Mouse (Mus musculus): Measurements from ENCODE around the gene Rbpj. TPM values are rescaled to one million over a fixed set of nuclear protein-coding genes. Genes with fewer than 3 reads are reported as not detected.
"Not testable (repeated sequence)": the region's sequence is repeated elsewhere in the genome, so short reads cannot be mapped to it uniquely, and the experiment has no call there.

Gene Rbpj
- total RNA-seq, 2 experiments from 2014 or later, result 42.6 to 53.7 TPM

GRCm38 (mm10) chr5:53647358-53647757 is 181.4 kb downstream of the Rbpj start:
- ATAC-seq (replicated peaks; ENCODE audit: poor library complexity, severe bottlenecking), result no peak

- ATAC-seq (replicated peaks; ENCODE audit: poor library complexity, severe bottlenecking), result no peak
Observed at GRCm38 (mm10) chr5:53656596-53656995, 190.6 kb downstream of the Rbpj start.

DNA sequence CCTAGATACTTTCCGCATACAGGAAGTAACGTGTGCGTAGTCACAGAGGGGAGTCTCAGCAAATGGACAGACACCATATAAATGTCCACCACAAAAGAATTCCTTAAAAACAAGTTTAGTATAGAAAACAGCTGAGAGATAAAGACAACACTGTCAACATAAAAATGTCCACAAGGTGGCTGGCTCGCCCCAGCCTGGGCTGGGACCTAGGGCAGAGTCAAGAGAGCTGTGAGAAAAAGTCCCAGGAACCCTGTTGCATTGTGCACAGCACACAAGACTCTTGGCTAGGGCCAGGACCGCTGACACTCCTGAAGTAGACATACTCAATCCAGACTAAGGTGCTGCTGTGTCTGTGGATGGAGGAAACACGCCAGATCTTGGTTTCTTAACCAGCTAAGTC is 192.0 kb downstream of the Rbpj start:
- no peak for ATAC-seq (replicated peaks; ENCODE audit: poor library complexity, severe bottlenecking)

- ATAC-seq (replicated peaks; ENCODE audit: poor library complexity, severe bottlenecking), result peak; percentile 56
Observed at GRCm38 (mm10) chr5:53661508-53661907, 195.6 kb downstream of the Rbpj start.

GRCm38 (mm10) chr5:53662413-53662812 is 196.5 kb downstream of the Rbpj start:
- ATAC-seq (replicated peaks; ENCODE audit: poor library complexity, severe bottlenecking), result peak; percentile 75

DNA sequence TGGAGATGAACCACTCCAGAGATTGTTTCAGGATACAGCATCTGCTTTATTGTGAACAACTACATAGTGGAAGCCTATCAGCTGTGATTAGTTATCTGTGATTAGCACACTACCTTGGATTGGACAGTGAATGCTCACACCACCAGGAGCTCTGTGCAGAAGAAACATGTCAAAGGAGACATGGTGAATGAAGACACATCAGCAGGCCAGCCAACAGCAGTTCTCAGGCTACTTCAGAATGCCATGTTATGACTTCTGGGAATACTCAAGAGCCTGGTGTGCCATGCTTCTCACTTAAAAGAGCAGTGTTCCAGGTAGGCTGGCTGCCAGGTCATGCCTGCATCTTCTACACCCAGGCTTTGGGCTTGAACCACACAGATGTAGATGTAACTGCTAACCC is 197.7 kb downstream of the Rbpj start:
- ATAC-seq (replicated peaks; ENCODE audit: poor library complexity, severe bottlenecking), result no peak

GRCm38 (mm10) chr5:53668021-53668420 is 202.1 kb downstream of the Rbpj start:
- no peak for ATAC-seq (replicated peaks; ENCODE audit: poor library complexity, severe bottlenecking)

DNA sequence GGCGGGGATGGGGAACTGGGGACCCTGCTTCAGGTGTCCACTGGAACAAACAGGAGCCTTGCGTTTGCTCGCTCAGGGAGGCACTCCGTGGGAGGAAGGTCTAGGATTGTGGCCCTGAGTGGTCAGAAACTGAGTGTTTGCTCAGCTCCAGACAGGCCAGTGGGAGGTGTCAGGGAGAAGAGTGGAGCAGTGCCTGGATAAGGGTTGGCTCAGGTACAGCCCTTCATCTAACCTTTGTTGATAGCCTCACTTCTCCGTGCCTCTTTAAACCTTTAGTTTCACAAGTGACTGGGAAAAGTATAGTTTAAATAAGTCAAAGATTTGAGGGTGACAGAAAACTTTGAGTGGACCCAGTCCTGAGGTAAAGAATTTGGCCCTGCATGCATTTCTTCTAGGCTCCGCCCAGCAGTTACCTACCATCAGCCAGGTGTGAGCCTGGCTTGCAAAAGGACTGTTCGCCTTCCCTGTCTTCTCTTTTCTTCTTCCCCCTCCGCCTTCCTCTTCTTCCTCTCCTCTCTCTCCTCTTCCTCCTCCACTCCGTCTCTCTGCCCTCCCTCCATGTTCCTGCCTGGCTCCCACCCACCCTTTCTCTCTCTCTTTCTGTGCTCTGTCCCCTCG is 204.5 kb downstream of the Rbpj start:
- ATAC-seq (replicated peaks; ENCODE audit: poor library complexity, severe bottlenecking), result no peak

GRCm38 (mm10) chr5:53671507-53671906 is 205.6 kb downstream of the Rbpj start:
- ATAC-seq (replicated peaks; ENCODE audit: poor library complexity, severe bottlenecking), result no peak

DNA sequence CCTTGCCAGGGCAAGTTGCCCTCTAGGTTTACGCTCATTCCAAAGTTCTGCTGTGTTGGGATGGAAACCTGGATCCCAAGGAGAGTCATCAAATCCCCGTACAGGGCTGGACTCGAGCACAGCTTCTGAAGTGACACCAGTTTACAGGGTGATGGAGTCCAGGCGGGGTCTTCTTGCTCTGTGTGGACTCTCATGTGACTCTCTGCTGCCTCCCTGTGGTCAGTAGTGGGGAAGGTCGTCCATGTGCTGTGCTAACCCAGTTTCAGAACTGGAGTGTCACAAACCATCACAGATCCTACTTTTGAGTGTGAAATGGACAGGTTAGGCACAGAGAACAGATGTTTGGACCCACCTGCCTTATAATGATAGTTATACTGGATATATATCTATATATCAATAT is 206.4 kb downstream of the Rbpj start:
- peak; percentile 82 for ATAC-seq (replicated peaks; ENCODE audit: poor library complexity, severe bottlenecking)

GRCm38 (mm10) chr5:53673493-53674150 is 207.7 kb downstream of the Rbpj start:
- not testable (repeated sequence) for ATAC-seq (replicated peaks; ENCODE audit: poor library complexity, severe bottlenecking)

DNA sequence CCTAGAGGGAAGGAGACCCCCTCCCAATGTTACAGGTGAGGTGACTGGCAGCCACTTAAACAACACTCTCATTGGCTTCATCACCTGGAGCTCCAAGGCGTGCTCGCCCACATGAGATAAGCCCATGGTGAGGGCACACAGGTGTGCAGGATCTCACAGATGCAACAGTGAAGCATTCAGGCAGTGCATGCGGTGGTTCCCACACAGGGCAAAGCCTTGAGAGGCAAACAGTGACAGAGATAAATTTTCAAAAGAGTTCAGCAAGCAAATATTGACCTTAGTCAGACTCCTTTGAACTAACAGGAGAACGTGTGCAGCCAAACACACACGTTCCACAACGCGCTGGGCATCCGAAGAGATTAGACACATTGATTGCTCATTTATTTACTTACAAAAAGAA is 210.7 kb downstream of the Rbpj start:
- no peak for ATAC-seq (replicated peaks; ENCODE audit: poor library complexity, severe bottlenecking)

DNA sequence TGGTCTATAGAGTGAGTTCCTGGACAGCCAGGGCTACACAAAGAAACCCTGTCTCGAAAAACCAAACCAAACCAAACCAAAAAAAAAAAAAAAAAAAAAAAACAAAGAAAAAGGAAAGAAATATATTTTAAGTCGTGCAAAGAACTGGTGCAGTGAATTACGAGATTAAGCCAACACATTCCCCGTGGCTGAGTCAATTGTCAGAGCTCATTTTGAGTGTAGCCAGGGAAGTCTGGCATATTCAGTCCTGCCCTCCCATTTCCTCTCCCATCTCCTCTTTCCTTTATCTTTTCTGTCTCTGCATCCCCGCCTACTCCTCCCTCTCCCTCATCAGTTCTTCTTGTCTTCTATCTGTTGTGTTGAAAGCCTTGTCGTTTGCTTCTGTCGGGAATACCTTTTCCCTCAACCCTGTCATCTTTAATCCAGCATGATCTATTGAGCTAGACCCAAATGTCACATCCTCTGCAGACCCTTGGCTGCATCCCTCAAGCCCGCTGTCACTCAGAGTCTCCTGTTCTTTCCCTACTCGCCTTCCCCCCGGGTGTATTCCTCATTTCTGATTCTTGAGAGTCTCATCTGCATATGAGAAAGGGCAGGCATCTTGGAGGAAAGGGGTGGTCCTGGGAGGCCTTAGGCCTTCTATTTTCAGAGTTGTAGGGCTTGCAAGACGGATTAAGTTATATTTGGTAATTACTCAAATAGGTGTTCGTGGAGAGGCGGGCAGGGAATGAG is 212.2 kb downstream of the Rbpj start:
- ATAC-seq (replicated peaks; ENCODE audit: poor library complexity, severe bottlenecking), result no peak

DNA sequence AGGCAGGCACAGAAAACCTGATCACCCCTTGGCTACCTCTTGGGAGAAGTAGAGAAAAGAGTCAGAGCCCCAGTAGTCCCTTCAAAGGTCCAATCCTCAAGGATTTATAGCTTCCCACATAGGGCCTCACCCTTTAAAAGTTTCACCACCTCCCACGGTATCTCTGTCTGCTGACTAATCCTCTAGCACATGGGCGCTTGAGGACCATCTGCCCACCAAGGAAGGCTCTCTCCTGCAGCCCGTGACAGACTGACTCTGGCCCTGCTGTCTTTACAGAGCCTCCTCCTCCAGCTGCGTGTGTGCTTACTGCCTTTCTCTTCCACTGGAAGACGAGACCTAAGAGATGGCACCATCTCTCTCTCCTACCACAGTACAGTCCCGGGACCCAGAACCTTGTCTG is 213.7 kb downstream of the Rbpj start:
- ATAC-seq (replicated peaks; ENCODE audit: poor library complexity, severe bottlenecking), result no peak

- ATAC-seq (replicated peaks; ENCODE audit: poor library complexity, severe bottlenecking), result no peak
Observed at GRCm38 (mm10) chr5:53683916-53684315, 218.0 kb downstream of the Rbpj start.

DNA sequence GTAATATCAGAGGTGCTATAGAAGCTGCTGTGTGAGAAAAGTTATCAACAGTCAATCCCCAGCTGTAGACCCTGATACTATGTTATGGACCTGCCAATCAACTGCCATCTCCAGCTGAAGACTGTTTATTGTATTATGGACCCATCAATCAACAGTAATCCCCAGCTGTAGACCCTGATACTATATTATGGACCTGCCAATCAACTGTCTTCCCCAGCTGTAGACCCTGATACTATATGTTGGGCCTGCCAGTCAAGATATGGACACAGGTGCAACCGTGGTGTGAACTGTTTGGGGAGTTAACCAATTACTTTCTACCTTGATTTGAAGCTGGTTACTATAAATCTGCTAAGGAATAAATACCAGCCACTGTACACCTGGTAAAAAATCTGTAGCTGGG is 218.5 kb downstream of the Rbpj start:
- ATAC-seq (replicated peaks; ENCODE audit: poor library complexity, severe bottlenecking), result no peak

DNA sequence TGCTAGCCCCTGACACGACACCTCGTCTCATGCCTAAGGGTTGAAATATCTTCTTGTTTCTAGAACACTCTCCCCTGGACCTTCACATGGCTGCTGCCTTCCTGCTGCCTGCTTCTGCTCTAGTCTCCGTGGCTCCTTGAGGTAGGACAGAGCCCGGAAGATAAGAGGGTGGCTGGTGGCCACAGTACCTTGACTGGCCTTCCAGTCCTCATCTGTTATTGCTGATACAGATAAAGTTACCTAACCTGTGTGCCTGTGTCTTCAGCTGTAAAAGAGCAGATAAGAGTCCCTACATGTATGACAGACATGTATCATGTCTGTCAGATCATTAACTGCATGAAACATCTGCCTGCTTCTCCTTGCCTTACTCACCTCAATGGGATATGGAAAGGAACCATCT is 219.7 kb downstream of the Rbpj start:
- ATAC-seq (replicated peaks; ENCODE audit: poor library complexity, severe bottlenecking), result no peak

- no peak for ATAC-seq (replicated peaks; ENCODE audit: poor library complexity, severe bottlenecking)
Observed at GRCm38 (mm10) chr5:53686379-53686778, 220.4 kb downstream of the Rbpj start.

DNA sequence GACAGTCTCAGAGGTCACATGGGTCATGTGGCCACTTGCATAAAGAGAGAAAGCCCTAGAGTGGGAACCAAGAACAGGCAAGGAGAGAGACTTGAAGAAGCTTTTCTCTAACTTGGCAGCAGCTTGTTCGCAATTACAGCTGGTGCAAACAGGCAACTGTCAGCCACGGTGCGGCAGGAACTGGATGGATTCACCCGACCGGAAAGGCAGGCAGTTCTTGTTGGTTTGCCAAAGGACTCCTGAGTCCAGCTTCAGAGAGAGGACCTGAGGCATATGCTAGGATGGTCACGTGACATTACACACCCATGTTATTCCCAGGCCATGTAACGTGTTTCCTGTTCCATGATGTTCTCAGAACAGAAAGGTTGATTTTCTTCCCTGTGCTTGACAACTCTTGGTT is 222.4 kb downstream of the Rbpj start:
- no peak for ATAC-seq (replicated peaks; ENCODE audit: poor library complexity, severe bottlenecking)

GRCm38 (mm10) chr5:53691577-53691976 is 225.6 kb downstream of the Rbpj start:
- no peak for ATAC-seq (replicated peaks; ENCODE audit: poor library complexity, severe bottlenecking)

- ATAC-seq (replicated peaks; ENCODE audit: poor library complexity, severe bottlenecking), result no peak
Observed at GRCm38 (mm10) chr5:53692100-53692499, 226.1 kb downstream of the Rbpj start.

DNA sequence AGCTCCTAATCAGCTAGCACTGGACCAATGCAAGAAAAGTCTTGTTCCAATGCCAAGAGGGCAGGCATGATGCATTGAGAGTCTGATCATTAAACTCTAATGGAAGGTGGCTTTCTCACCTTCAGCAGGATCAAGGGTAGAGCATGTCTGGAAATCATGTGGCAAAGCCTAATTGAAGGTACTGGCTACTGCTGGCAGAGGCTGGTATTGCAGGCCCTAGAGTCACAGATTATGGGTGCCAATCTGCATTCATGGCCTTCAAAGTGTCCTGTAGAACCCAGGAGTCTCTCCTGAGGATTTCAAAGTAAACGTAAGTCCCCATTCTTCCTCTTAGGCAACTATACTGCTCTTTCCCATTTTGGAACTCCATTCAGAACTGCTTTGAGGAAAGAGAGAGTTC is 226.7 kb downstream of the Rbpj start:
- no peak for ATAC-seq (replicated peaks; ENCODE audit: poor library complexity, severe bottlenecking)

Data from granulocyte monocyte progenitor cell, adult 5-6 weeks (primary cell).